Mouse (Mus musculus) left cerebral cortex, adult 8-10 months (tissue): ENCODE data around the gene Park7. TPM values are rescaled to one million over a fixed set of nuclear protein-coding genes. Genes with fewer than 3 reads are reported as not detected.
"Not testable (repeated sequence)": the region's sequence is repeated elsewhere in the genome, so short reads cannot be mapped to it uniquely, and the experiment has no call there.

Experiments used
- DNase-seq, 2 experiments: peaks; one replicate each; pipeline ENCODE4 v3.0.0; 2022; ENCODE audit warnings: low spot score in 2 of 2
- total RNA-seq, 4 experiments: library from RNA; stranded (reverse); gene quantifications; 2 replicates each; pipeline ENCODE4 v1.2.4; 2022

Park7 gene
- total RNA-seq, 4 experiments from 2014 or later: 202 to 227 (median 214) TPM

DNA sequence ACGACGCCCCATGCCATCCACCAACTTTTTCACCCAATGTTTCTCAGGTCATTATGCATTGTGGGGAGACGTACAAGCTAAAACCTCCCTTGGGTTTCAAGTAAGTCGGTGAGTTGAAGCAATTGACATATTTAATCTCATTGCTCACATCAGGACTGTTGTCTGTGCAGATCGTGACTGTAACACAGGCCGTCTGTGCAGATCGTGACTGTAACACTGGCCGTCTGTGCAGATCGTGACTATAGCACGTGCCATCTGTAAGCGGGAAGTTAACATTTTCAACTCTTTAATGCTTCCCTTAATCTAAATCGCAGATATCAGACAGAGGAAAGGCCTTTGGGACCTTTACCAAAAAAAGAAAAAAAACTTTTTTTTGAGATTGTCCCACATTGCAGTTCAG lies 494 bp downstream of the Park7 start:
- no peak for DNase-seq

DNA sequence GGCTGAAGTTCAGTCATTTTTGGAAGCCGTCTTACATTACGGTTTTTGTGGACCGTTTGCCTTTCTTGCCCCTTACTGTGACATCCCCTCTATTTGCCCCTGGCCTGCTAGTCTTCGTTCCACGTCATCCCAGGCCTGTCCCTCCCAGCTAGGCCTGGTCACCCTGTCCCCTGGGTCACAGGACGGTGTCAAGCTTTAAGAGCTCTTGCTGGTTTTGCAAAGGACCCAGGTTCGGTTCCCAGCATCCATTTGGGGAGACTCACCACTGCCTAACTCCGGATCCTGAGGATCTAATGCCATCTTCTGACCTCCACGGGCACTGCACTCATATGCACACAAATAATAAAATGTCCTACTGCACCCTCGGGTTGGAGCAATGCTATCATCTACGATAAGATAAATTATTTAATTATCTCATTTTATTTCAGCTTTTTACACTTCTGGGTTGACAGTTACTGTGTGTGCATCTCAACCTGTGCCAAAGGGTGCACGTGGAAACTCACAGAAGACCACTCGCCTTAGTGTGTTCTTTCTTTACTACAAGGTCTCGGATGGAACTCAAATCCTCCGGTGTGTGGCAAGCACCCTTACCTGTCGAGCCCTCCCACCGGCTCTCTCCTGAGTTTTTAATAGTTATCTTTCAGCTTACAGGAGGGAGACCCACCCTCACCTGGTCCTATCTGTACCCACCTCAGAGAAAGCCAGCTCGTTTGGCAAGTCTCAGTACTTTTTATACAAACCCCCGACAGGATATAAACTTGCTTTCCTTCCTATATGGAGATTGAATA lies 3.9 kb downstream of the Park7 start:
- no peak for DNase-seq

DNA sequence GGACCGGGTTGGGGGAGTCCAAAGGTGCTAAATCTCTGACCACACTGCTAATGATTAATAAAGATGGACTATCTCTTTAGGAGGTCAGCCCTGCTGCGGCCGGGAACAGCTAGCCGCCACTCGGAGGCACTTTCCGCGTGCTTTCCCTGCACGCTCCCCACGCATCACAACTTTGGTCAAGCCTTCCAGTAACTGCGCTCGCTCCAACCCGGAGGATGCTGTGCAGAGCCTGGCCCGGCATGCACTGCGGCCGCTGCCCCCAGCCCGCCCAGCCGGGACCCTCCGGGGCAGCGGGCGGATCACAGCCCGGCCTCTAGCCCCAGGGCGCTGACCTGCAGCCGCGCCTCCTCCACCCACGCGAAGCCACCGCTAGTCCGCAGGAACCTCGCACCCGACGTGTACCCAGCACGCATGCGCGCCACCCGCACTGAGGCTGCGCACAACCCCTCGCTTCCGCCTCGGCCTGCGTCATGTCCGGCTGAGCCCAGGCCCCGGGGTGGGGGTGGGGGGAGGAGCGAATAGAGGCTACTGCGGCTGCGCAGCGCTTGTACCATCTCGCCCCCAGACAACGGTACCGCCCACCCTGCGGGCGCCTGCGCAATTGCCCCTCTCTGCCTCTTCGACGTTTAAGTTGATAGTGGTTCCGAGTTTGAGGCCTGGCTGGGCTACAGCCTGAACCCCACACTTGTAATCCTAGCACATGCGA lies 4.6 kb downstream of the Park7 start:
- DNase-seq: peak; percentile 90 to 97

DNA sequence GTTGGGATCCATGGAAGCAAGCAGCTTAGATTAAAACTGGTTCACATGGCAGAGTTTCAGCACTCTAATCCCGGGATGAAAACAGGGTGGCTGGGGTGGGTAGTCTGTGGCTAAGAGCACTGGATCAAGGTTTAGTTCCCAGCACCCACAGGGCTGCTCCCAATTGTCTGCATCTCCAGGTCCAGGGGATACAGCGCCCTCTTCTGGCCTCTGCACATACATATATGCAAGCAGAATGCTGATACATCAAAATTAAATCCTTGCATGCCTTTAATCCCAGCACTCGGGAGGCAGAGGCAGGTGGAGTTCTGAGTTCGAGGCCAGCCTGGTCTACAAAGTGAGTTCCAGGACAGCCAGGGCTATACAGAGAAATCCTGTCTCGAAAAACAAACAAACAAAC lies 5.7 kb downstream of the Park7 start:
- DNase-seq: not testable (repeated sequence)

DNA sequence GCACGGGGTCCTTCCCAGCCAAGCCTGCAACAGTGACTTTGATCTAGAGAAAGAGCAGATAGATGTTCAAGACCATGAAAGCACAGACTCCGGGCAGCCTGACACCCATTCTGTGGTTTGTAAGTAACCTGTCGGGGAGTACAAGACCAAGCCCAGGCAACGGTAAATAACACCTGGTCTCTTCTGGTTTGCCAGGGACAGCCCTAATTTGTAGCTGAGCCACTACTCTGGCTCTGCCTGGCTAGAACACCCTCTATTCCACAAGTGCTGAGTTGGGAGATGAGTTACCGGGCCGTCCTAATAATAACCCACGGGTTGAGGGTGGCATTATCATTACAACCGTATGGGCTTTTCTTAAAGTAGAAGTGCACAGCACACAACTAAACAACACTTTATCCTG lies 7.1 kb downstream of the Park7 start:
- DNase-seq: no peak

DNA sequence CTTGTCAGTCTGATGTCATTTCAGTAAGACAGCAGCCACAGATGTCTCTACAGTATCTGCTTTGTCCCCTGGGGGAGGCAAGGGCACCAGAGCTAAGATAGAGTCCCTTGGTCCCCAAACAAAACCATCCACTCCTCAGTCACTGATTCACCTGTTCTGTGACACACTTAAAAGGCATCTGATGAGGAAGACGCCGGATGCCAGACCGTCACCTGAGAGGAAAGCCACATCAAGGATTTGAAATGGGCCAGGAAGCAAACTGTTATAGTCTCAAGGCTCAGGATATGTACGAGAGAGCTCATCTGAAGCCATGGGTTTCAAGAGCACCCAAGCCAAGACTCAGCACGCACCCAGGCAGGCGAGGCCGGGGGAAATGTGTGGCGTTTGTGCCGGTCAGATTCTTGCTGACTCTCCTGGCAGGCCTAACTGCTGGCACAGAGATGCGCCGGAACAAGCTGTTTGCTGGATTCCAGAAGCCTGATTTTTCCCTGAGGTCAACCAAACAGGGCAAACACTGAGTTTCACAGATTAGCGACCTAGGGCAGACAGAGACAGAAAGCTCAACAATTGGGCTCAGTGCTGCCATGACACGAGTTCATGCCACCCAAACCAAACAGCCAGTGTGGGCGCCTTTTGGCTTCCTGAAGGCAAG lies 11.0 kb downstream of the Park7 start:
- DNase-seq: no peak

DNA sequence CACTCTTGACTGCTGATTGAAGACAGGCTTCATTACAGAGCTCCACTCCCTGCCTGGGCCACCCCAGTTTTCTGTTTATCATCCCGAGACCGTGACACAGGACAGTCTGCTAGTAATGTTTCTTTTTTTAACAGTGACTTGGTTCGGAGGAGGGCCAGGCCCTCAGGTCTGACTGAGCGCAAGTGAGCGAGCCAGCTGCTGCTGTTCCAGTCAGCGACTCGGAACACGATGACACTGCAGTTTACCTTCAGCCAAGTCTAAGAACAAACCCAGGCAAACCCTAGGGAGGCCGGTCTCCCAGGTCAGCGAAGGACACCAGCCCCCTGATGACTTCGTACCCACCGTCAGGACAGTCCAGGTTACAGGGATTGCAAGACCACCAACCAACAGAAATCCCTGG lies 12.2 kb downstream of the Park7 start:
- DNase-seq: no peak

DNA sequence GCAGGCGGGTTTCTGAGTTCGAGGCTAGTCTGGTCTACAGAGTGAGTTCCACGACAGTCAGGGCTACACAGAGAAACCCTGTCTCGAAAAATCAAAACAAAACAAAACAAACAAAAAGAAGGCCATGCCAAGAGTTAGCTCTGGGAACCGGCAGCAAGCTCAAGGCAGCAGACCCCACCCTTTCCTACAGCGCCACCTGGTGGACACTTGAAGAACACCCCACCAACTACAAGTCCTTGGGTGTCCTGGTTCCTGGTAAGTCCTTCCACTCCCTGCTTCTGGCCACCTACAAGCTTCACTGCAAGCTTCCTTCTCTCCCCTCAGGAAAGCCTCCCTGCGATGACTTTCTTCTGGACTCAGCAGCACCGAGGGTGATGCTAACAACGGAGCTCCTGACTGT lies 12.6 kb downstream of the Park7 start:
- peak; percentile 41 to 62 for DNase-seq

DNA sequence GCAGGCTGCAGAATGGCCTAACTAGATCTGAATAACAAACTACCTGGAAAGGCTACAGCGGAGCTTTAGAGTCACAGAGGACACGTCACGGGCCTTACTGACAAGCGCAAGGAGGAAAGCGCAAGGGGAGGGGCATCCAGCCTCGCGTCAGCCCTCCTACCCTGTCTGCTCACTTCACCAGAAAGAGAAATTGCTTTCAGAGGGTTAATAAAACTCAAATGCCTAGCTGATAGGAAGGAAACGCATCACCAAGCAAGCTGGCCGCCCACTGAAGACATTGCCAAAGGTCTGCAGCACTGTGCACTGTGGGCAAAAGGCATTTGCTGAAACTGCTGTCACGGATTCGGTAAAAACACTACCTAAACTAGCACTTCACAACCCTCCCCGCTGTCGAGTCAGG lies 13.8 kb downstream of the Park7 start:
- no peak for DNase-seq

DNA sequence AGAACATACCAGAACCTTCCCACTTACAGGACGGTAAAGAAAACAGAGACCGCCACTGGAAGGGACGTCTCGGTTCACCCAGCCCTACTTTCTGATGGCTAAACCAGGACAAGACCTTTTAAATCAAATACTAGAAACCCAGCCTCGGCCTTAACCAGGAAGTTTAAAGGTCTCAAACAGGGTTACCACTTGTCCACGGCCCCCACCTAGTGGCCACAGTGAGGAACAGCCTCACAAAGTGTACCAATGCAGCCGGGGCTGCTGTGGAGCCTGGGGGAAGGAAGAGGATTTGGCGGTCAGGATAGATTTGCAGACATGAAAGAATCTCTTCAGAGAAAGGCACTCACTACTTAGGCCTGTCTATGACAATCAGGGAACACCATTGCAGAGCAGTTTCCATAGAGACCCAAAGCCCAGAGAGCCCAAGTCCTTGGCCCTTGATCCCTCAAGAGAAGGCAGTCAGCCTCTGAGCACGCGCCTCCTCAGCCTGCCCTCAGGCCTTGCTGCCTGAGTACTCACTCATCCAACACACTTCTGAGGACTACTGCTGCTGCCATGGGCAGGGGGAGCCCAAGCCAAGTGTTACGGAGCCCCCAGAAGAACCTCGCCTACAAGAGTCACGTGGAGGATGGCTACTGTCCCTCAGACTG lies 15.4 kb downstream of the Park7 start:
- no peak for DNase-seq

DNA sequence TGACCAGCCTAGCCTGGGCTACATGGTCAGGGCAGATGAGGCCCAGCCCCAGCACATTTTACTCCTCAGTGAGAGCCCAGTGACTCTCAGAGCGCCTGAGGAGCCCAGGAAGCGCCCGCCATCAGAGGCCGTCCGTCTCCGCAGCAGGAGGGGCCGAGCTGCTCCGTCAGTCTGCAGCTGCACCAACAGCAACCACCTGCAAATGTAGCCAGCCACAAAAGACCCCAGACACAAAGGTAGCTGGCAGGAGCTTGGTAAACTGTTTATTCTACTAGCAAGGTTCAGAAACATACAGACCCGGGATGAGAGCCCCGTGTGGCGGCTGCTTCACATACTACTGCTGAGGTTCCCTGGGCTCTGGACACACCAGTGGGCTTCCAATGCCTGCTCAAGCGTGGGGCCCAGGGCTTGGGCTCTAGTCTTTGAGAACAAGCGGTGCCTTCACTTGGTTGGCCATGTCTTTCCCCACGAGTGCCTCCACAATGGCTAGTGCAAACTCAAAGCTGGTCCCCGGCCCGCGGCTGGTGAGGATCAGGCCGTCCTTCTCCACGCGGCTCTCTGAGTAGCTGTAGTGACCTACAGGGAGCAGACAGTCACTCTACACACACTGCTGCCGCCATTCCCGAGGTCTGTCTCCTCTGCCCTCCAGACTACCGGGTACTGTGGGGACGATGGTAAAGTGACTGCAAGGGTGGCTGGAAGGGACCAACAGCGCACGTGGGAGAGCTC lies 17.2 kb downstream of the Park7 start:
- DNase-seq: no peak

DNA sequence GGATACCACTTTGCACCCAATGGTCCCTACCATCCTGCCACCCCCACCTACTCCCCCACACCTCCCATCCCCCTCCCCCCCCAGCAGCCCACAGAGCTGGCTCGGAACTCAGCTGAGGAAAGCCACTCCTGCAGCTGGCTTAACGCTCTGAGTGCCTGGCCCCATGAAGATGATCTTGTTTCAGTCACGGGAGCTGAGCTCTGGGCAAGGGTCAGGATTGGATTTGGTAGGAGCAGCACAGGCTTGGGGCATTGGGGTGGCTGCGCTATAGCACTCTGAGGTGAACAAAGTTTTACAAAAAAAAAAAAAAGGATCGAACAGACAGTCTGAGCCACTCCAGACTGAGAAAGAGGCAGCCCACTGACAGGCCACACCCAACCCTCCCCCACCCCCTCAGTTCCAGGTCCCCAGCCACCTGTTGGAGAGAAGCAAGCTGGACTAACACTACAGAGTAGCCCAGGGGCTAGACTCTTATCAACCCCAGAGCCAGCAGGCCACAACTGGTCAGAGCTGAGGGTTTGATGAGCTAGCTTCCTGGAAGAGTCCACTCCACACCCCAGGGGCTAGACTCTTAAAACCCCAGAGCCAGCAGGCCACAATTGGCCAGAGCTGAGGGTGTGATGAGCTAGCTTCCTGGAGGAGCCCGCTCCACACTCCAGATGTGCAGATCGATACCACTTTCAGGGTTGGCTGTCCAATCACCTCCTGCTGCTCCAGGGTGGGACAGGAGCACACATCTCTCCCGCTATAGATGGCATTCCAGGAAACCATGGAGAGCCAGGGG lies 19.3 kb downstream of the Park7 start:
- DNase-seq: no peak

DNA sequence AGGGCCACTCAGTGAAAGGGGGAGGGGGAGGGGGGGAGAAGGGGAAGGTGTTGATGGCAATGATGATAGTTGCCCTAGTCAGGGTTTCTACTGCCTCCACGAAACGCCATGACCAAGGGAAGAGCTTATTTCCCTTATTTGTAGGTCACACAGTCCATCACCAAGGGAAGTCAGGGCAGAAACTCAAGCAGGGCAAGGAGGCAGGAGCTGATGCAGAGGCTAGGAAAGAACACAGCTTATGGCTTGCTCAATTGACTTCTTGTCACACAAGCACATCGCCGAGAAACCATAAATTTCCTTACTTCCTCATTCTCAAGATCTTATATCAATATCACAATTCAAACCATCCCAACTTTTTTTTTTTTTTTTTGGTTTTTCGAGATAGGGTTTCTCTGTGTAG lies 22.9 kb downstream of the Park7 start:
- no peak for DNase-seq

DNA sequence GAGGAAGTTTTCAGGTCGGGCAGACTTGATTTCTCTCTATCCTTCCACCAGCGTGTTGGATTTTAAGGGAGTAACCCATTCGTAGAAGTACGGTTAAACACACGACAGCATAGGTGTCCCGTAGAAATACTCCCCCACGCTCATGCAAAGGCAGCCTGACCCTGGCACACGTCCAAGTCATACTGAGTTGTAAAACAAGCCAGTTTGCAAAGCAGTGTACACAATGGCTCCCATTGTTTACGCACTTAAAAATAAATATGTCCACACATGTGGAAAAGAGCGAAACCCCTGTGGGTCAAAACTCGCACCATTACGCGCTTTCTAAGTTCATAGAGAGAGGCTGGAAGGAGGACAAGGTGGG lies 24.3 kb downstream of the Park7 start:
- DNase-seq: no peak

DNA sequence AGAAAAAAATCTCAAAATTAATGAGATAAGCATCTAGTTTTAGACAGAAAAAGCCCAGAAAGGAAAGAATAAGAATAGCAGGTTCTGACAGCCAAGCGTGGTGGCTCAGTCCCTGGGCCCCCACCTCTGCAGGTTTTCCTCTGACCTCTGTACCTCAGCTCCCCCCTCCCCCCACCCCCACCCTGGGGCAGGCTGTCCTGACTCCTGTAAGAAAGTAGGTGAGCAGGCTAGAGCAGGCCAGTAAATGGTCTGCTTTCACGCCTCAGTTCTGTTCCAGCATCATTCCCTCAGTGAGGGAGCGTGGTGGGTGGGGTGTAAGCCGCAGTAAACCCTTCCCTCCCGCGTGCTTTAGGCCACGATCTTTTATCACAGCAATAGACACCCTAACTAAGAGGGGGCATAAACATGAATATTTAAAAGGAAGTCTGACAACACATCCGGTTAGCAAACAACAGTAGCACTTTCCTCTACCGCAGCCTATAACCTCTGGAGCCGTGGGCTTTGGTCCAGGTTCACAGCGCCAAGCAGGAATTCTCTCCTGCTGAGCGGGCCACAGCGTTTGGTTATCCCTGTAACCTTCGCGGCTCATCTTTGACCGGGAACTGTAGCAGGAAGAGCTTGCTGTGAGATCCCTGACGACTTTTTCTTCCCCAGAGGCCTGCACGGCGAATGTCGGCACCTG lies 24.8 kb downstream of the Park7 start:
- no peak for DNase-seq

DNA sequence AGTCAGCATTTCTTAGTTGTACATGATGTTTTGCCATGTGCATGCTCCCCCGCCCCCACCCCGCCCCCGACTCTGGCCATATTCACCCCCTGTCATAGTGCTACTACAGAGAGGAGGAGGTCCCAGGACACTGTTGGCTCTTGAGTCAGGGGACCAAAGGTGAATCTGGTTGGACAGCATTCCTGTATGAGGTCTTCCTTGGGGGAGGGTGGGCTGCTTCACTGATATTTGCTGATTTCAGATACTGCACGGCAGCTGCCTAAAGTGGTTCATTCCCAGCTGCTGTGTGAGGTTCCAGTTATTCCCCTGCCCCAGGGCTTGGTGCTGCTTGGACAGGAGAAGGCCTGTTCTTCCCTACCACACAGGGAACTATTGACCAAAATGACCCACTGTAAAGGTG lies 25.7 kb downstream of the Park7 start:
- DNase-seq: no peak

DNA sequence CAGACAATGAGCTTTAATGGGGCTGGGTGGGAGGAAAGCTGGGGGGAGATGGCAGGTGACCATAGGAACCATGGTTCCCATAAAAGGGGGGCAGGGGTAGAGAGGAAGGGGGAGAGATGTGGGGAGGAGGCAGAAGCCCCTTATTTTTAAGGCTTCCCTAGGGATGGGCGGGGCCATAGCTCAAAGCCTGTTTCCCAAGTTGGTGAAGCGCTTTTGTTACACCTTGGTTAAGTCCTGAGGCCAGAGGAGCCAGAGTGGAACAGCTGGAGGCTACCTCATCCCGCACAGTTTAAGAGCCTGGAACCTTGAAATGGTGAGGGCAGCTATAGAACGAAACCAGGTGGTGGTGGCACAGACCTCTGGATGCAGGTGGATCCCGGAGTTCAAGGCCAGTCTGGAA lies 26.3 kb downstream of the Park7 start:
- no peak for DNase-seq

DNA sequence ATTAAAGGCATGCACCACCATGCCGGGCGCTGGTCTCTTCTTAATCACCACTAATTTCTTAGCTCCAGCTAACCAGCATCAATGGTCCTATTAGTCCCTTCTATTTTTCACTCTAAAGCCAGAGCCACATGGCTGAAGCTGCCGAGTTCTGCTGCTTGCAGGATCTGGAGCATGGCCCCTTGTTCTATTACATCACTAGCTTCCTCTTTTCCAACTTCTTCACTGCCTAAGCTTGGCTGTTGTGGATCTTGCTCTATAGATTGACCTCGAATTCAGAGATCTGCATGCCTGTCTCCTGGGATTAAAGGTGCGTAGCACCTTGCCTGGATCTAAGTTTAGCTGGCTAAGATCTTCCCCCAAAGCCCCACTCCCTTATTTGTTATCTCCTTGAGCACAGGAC lies 31.6 kb downstream of the Park7 start:
- no peak for DNase-seq

DNA sequence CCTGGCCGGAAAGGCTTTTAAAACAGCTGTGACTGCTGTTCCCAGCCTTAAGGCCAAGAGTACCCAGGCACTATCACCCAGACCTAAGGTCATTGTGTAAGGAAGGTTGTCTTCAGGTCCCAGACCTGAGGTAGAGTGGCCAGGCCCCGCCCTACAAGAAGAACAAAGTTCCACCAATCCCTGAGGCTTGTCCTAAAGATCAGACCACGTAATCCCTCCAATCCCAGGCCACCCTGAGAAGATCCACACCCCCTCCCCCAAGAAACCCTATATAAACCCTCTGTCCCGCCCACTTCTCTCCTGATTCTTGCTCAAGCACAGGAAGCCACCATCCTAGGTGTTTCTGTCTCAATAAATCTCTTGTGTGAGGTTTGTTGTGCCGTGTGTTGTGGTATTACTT lies 33.9 kb downstream of the Park7 start:
- DNase-seq: no peak

DNA sequence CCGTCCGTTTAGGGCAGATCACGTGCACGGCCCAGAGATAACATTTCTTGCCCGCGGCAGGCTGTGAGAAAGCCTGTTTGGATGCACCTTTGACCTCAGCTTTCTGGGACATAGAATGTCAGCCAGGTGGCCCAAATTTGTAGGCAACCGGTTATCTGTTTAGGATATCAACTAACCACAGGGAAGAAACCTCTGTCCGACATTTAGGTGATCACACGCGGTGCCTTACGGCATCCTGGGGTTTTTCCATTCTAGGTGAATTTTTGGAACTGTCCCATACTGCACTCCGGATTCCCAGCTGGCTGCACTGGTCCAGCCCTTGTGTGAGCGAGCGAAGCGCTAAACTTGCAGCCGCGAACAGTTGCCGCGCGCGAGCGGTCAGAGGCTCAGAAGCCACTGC lies 34.6 kb downstream of the Park7 start:
- no peak for DNase-seq
